Mouse (Mus musculus) E14TG2a.4 (cell line): ENCODE data around the gene Cpsf4l.

ENCODE experiments used
- CTCF ChIP-seq: conservative IDR thresholded peaks from 2 replicates; pipeline ENCODE4 v1.5.1; 2014; ENCODE audit warnings: low read length
- NANOG ChIP-seq: IDR thresholded peaks from 2 replicates; pipeline ENCODE4 v1.6.1; 2014; ENCODE audit warnings: borderline replicate concordance, low read length, mixed read lengths
- POU5F1 ChIP-seq: IDR thresholded peaks from 2 replicates; pipeline ENCODE4 v1.6.1; 2014; ENCODE audit warnings: low read length, borderline replicate concordance

- TF ChIP-seq CTCF (no peak), NANOG (no peak), POU5F1 (no peak)
These were observed 1.1 kb downstream of the Cpsf4l start for GRCm38 (mm10) chr11:113708629-113709213.
